Mouse (Mus musculus) E14TG2a.4 (cell line): Measurements from ENCODE around the gene Gstm4.
"Not testable (repeated sequence)": the region's sequence is repeated elsewhere in the genome, so short reads cannot be mapped to it uniquely, and the experiment has no call there.

Experiments
- H3K27me3 ChIP-seq: 2 replicates; pipeline ENCODE4 v1.6.1; 2014; ENCODE audit warnings: low read length, control low read depth; ENCODE audit not compliant: insufficient read depth
- H3K36me3 ChIP-seq: 2 replicates; pipeline ENCODE4 v1.6.1; 2014; ENCODE audit warnings: low read length, control low read depth; ENCODE audit not compliant: insufficient read depth
- H3K4me1 ChIP-seq: replicated peaks from 2 replicates; pipeline ENCODE4 v1.6.1; 2014; ENCODE audit warnings: low read depth, low read length, control low read depth
- H3K4me3 ChIP-seq: replicated peaks from 2 replicates; pipeline ENCODE4 v1.5.1; 2014; ENCODE audit warnings: mild to moderate bottlenecking, low read length
- H3K9me3 ChIP-seq: 2 replicates; pipeline ENCODE4 v1.6.1; 2014; ENCODE audit warnings: low read length, control low read depth
- CTCF ChIP-seq: conservative IDR thresholded peaks from 2 replicates; pipeline ENCODE4 v1.5.1; 2014; ENCODE audit warnings: low read length
- NANOG ChIP-seq: IDR thresholded peaks from 2 replicates; pipeline ENCODE4 v1.6.1; 2014; ENCODE audit warnings: borderline replicate concordance, low read length, mixed read lengths
- POU5F1 ChIP-seq: IDR thresholded peaks from 2 replicates; pipeline ENCODE4 v1.6.1; 2014; ENCODE audit warnings: low read length, borderline replicate concordance

The Gstm4 gene

GRCm38 (mm10) chr3:108017473-108018189 is 27.1 kb downstream of the Gstm4 start, which contains the start of gene Gstm1:
Gstm1 (minus strand) TSS chr3:108017973.
- H3K4me1 ChIP-seq, result peaks cover 40% of the 10 kb centered on the region
- H3K27me3 ChIP-seq, result peaks cover 19% of the 10 kb centered on the region; the same call in 1 of the 2 replicates
- no peaks in the 10 kb centered on the region for H3K9me3 ChIP-seq
- H3K36me3 ChIP-seq, result peaks cover 30% of the 10 kb centered on the region
- peak within 1 kb of the TSS; percentile 77 for H3K4me3 ChIP-seq
- TF ChIP-seq CTCF (peak; percentile 73), POU5F1 (no peak)

DNA sequence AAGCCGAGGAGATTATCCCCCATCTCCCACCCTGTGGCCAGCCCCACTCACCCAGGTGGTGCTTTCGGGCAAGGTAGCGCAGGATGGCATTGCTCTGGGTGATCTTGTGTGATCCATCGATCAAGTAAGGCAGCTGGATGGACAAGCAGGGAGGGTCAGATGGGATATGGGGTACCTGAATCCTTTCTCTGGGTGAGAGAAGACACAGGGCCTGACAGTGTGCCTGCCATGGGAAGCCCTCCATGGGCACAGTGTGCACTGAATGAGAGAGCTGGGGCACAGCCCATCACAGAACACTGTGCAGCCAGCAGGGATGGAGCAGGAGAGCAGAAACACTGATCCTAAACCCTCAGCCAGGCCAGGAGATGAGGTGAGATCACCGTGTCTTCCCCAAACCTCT is 28.2 kb downstream of the Gstm4 start:
- peaks cover 13% of the 10 kb centered on the region; the same call in 1 of the 2 replicates for H3K27me3 ChIP-seq
- H3K36me3 ChIP-seq, result peaks cover 33% of the 10 kb centered on the region
- not testable (repeated sequence) for H3K9me3 ChIP-seq, H3K4me3 ChIP-seq
- peaks cover 37% of the 10 kb centered on the region for H3K4me1 ChIP-seq

DNA sequence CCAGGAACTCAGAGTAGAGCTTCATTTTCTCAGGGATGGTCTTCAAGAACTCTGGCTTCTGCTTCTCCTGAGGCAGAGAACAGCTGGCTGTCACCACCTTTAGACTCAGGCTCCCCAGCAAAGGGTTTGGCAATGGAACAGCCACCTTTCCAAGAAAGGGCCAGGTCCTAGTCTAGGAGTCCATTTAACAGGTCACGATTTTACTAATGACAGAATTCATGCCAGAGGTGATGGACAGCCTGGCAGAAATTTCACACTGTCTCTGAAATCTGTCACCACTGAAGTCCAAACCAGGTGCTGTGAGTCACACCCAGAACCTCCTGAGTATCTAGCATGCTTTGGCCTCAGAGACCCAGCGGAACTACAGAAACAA is 29.7 kb downstream of the Gstm4 start:
- H3K36me3 ChIP-seq, result peaks cover 33% of the 10 kb centered on the region
- H3K4me3 ChIP-seq, result no peak overlapping the region
- H3K27me3 ChIP-seq, result peaks cover 7% of the 10 kb centered on the region; the same call in 1 of the 2 replicates
- H3K4me1 ChIP-seq, result peaks cover 37% of the 10 kb centered on the region
- no peaks in the 10 kb centered on the region for H3K9me3 ChIP-seq
- TF ChIP-seq CTCF (no peak), POU5F1 (no peak), NANOG (no peak)

DNA sequence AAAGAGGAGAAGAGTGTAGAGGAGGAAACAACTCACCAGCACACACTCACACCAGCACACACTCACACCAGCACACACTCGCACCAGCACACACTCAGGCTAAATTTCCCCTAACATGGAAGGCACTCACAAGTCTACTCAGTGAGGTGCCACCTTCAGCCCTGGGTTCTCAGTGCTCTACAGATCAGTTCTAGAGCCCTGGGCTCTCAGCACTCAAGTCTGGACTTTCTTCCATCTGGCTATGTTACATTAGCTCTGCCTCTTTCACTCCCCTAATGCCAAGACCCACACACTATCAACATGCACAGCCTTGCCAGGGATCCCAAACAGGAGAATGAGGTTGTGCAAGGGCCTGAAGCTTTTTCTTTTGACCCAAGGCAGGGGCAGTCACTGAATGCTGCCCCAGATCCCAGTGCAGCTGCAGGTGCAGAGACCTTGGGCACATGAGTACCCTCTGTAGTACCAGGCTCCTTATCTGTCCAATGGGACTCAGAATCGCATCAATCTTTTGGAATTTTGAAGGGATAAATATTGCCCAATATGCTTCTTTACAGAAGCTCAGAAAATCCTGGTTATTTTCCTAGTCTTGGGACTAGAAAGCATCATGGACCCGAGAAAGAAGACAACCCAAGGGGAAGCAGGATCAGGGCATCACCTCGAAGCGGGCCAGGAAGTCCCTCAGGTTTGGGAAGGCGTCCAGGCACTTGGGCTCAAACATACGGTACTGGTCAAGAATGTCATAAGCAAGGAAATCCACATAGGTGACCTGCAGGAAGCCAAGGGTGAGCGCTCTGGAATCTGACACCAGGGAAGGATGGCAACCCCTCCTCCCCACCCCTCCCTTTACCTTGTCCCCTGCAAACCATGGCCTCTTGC is 30.4 kb downstream of the Gstm4 start:
- peaks cover 33% of the 10 kb centered on the region for H3K36me3 ChIP-seq
- H3K4me1 ChIP-seq, result peaks cover 37% of the 10 kb centered on the region
- H3K9me3 ChIP-seq, result no peaks in the 10 kb centered on the region
- TF ChIP-seq POU5F1, result no peak
- TF ChIP-seq CTCF, result no peak
- no peak for TF ChIP-seq NANOG
- H3K4me3 ChIP-seq, result no peak overlapping the region
- H3K27me3 ChIP-seq, result peaks cover 7% of the 10 kb centered on the region; the same call in 1 of the 2 replicates

GRCm38 (mm10) chr3:108013331-108013871 is 31.3 kb downstream of the Gstm4 start:
- Histone ChIP-seq H3K4me1 (peaks cover 32% of the 10 kb centered on the region), H3K4me3 (no peak overlapping the region), H3K9me3 (no peaks in the 10 kb centered on the region), H3K36me3 (peaks cover 33% of the 10 kb centered on the region), H3K27me3 (peaks cover 4% of the 10 kb centered on the region; the same call in 1 of the 2 replicates)
- TF ChIP-seq CTCF (no peak), NANOG (no peak), POU5F1 (no peak)

- no peak overlapping the region for H3K4me3 ChIP-seq
- peaks cover 4% of the 10 kb centered on the region; the same call in 1 of the 2 replicates for H3K27me3 ChIP-seq
- no peaks in the 10 kb centered on the region for H3K9me3 ChIP-seq
Measured at GRCm38 (mm10) chr3:108011558-108011957, 33.1 kb downstream of the Gstm4 start.

DNA sequence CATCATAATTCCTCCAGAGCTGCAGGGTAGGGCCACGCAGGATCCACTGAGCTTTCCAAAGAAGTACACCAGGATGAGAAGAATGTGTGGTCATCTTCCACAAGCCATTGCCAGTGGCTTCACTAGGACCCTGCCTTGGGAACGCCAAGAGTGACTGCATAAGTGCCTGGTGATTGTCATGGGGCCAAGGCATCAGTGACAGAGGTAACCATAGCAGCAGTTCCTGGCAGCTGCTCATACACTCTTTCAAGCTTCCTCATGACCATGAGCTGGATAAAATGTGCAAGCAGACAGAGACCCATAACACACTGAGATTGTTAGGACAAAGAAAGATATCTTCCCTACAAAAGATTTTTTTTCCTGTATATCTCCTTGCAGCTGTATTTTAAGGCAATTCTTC is 34.4 kb downstream of the Gstm4 start:
- Histone ChIP-seq H3K9me3 (no peaks in the 10 kb centered on the region), H3K4me1 (peaks cover 14% of the 10 kb centered on the region), H3K4me3 (no peak overlapping the region), H3K36me3 (peaks cover 21% of the 10 kb centered on the region), H3K27me3 (no peaks in the 10 kb centered on the region)
- no peak for TF ChIP-seq CTCF
- TF ChIP-seq NANOG, result no peak
- no peak for TF ChIP-seq POU5F1

More at GRCm38 (mm10) chr3:108011558-108011957, 33.1 kb downstream of the Gstm4 start:
- peaks cover 33% of the 10 kb centered on the region for H3K36me3 ChIP-seq
- TF ChIP-seq NANOG (no peak), CTCF (no peak), POU5F1 (no peak)
- peaks cover 17% of the 10 kb centered on the region for H3K4me1 ChIP-seq

DNA sequence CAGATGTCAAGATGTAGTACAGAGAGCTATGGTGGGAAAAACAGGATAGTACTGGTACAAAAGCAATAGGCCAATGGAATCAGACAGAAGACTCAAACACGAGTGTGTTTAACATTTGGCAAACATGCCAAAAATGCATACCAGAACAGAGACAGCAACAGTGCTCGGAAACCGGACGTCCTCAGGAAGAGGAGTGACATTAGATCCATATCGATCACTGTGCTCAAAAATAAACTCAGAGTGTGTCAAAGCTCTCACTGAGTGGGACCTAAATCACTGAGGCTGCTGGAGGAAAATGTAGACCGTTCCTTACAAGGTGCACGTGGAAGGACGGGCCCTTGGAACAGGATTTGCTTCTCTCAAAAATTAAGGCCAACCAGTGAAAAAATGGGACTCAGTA is 42.7 kb downstream of the Gstm4 start:
- H3K27me3 ChIP-seq, result no peaks in the 10 kb centered on the region
- TF ChIP-seq CTCF (no peak), POU5F1 (no peak), NANOG (no peak)
- no peaks in the 10 kb centered on the region for H3K36me3 ChIP-seq
- H3K9me3 ChIP-seq, result no peaks in the 10 kb centered on the region
- H3K4me1 ChIP-seq, result peaks cover 7% of the 10 kb centered on the region
- no peak overlapping the region for H3K4me3 ChIP-seq
